ENCODE assay signal across 25 mouse cellular contexts in the genomic region with DNA sequence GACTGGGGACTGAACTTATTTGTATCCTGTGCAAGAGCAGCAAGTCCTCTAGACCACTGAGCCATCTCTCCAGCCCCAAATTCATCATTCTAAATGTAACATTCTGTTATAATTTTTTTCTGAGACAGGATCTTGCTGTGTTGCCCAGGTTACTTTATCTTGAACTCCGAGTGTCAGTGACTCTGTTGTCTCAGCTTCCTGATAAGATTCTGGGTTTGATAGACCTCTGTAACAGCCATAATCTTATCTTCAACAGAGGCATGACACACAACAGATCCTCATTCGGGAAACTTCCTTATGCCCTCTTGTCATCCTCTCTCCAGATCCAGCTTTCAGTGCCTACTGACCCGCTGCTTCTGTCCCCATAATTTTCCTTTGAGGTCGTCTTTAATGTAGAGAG. TPM values are rescaled to one million over a fixed set of nuclear protein-coding genes. Genes with fewer than 3 reads are reported as not detected.
DNase-seq lines count a peak whose midpoint lies in the region; ATAC-seq and TF ChIP-seq lines count a peak whose summit lies in the region.
"Had no signal": no experiment of that assay in that cellular context is flagged by ENCODE, and none has a peak within 500 bp of the region (broad histone marks: within the 10 kb centered on the region; RNA-seq: fewer than 3 reads in every experiment).

No protein-coding gene starts in this region.

- H3K4me3 ChIP-seq in liver, embryonic 13.5 days (replicated peaks): no peak overlapping the region
- H3K4me3 ChIP-seq in liver, embryonic 12.5 days: no peak overlapping the region
- H3K4me3 ChIP-seq in G1E (ENCODE audit: low read depth, low read length): peak overlapping the region; percentile 16; the same call in 1 of the 2 replicates
- H3K4me3 ChIP-seq in hindbrain, embryonic 16.5 days (ENCODE audit: low read length): no peak overlapping the region
- H3K4me3 ChIP-seq: embryonic facial prominence, embryonic 10.5 days; embryonic facial prominence, embryonic 12.5 days; forebrain, embryonic 13.5 days; forebrain, embryonic 15.5 days had no signal

- H3K4me2 ChIP-seq in liver, embryonic 13.5 days: no peak overlapping the region
- no peak overlapping the region for H3K4me2 ChIP-seq in liver, embryonic 12.5 days
- H3K4me2 ChIP-seq in hindbrain, embryonic 16.5 days (ENCODE audit: low read length): no peak overlapping the region
- H3K4me2 ChIP-seq: embryonic facial prominence, embryonic 12.5 days; forebrain, embryonic 13.5 days; forebrain, embryonic 15.5 days had no signal

- no peak overlapping the region for H3K9ac ChIP-seq in liver, embryonic 13.5 days
- H3K9ac ChIP-seq in liver, embryonic 12.5 days: no peak overlapping the region
- no peak overlapping the region for H3K9ac ChIP-seq in hindbrain, embryonic 16.5 days (ENCODE audit: low read depth, low read length)
- H3K9ac ChIP-seq: embryonic facial prominence, embryonic 12.5 days; forebrain, embryonic 13.5 days; forebrain, embryonic 15.5 days; forebrain, postnatal 0 days had no signal

- ATAC-seq in liver, embryonic 13.5 days (ENCODE audit: low read depth): 0 out of 2 replicates have a peak, but pooled peaks have one; percentile 36
- ATAC-seq in liver, embryonic 12.5 days: no peak
- ATAC-seq in G1E (ENCODE audit: extremely low read depth, insufficient number of reproducible peaks, low FRiP score, poor library complexity, severe bottlenecking): peak; percentile 82
- no peak for ATAC-seq in hindbrain, embryonic 16.5 days
- ATAC-seq: activated CD4-positive, CD25-positive, alpha-beta regulatory T cell, adult 4 months; CD4-positive, CD25-positive, alpha-beta regulatory T cell, adult 4 months; forebrain, embryonic 13.5 days; forebrain, embryonic 15.5 days; forebrain, postnatal 0 days; Patski had no signal

- H3K27ac ChIP-seq in liver, embryonic 13.5 days: no peak overlapping the region
- no peak overlapping the region for H3K27ac ChIP-seq in liver, embryonic 12.5 days
- H3K27ac ChIP-seq in hindbrain, embryonic 16.5 days (ENCODE audit: low read depth, low read length): no peak overlapping the region
- H3K27ac ChIP-seq: embryonic facial prominence, embryonic 10.5 days; embryonic facial prominence, embryonic 12.5 days; forebrain, embryonic 13.5 days; forebrain, embryonic 15.5 days had no signal

- H3K36me3 ChIP-seq in liver, embryonic 13.5 days: peaks cover 40% of the 10 kb centered on the region
- peaks cover 80% of the 10 kb centered on the region for H3K36me3 ChIP-seq in liver, embryonic 12.5 days
- peaks cover 81% of the 10 kb centered on the region for H3K36me3 ChIP-seq in G1E (replicated peaks)
- H3K36me3 ChIP-seq in hindbrain, embryonic 16.5 days (ENCODE audit: control insufficient read depth, insufficient read depth, low read length): peaks cover 47% of the 10 kb centered on the region

- TF ChIP-seq CTCF in G1E (IDR thresholded peaks at IDR 0.05; ENCODE audit: low read depth, low read length): no peak

- no peaks in the 10 kb centered on the region for H3K9me3 ChIP-seq in liver, embryonic 13.5 days (replicated peaks)
- H3K9me3 ChIP-seq in liver, embryonic 12.5 days (replicated peaks): no peaks in the 10 kb centered on the region
- H3K9me3 ChIP-seq in G1E (replicated peaks): no peaks in the 10 kb centered on the region
- H3K9me3 ChIP-seq in hindbrain, embryonic 16.5 days (ENCODE audit: control insufficient read depth, low read length): no peaks in the 10 kb centered on the region
- H3K9me3 ChIP-seq: embryonic facial prominence, embryonic 10.5 days; embryonic facial prominence, embryonic 12.5 days; forebrain, embryonic 13.5 days; forebrain, embryonic 15.5 days had no signal

- H3K27me3 ChIP-seq in liver, embryonic 13.5 days: no peaks in the 10 kb centered on the region
- H3K27me3 ChIP-seq in liver, embryonic 12.5 days (replicated peaks): no peaks in the 10 kb centered on the region
- no peaks in the 10 kb centered on the region for H3K27me3 ChIP-seq in G1E (ENCODE audit: insufficient read depth, low read length)
- H3K27me3 ChIP-seq in hindbrain, embryonic 16.5 days (replicated peaks; ENCODE audit: control insufficient read depth, insufficient read depth, low read length): no peaks in the 10 kb centered on the region
- H3K27me3 ChIP-seq: CH12.LX; embryonic facial prominence, embryonic 12.5 days; forebrain, embryonic 13.5 days; forebrain, embryonic 15.5 days; Patski had no signal

- no peak for DNase-seq in liver, embryonic 13.5 days
- DNase-seq in 416B (ENCODE audit: low read depth) (peak; percentile 84), G1E (ENCODE audit: low spot score) (no peak)
- no peak for DNase-seq in spleen, postnatal 36 days (ENCODE audit: low spot score in 2 of 2)
- DNase-seq: adrenal gland, adult 8-10 months; adrenal gland, postnatal 14 days; adrenal gland, postnatal 36 days; B cell, adult 2 months; cerebellum, adult 11-12 months; cerebellum, adult 2 months; cerebellum, adult 9-10 months; cerebellum, postnatal 10 days; cerebellum, postnatal 25 days; forebrain, postnatal 0 days had no signal

- peaks cover 37% of the 10 kb centered on the region for H3K4me1 ChIP-seq in liver, embryonic 13.5 days (replicated peaks)
- peaks cover 46% of the 10 kb centered on the region for H3K4me1 ChIP-seq in liver, embryonic 12.5 days
- H3K4me1 ChIP-seq in G1E (ENCODE audit: insufficient read depth, low read depth, low read length): peaks cover 91% of the 10 kb centered on the region
- H3K4me1 ChIP-seq in hindbrain, embryonic 16.5 days (ENCODE audit: control insufficient read depth, insufficient read depth, low read depth, low read length): no peaks in the 10 kb centered on the region
- H3K4me1 ChIP-seq: forebrain, embryonic 13.5 days; forebrain, embryonic 15.5 days had no signal

- 23% methylated on average over 4 of the region's 4 CpGs for WGBS in liver, embryonic 13.5 days (ENCODE audit: insufficient replicate concordance)
- WGBS in liver, embryonic 12.5 days (ENCODE audit: insufficient replicate concordance): 19% methylated on average over 4 of the region's 4 CpGs
- 89% methylated on average over 4 of the region's 4 CpGs for WGBS in hindbrain, embryonic 16.5 days

RNA-seq across cellular contexts. Expression of gene Gfpt1, which starts 30.1 kb away (rescaled TPM):
- 7.7 and 8.9 TPM in 2 replicates for polyA plus RNA-seq in liver, embryonic 13.5 days (2015; fragmentation: Nextera tagmentation; extraction: Ambion mirVana)
- polyA plus RNA-seq in liver, embryonic 12.5 days (2016; fragmentation: Nextera tagmentation; extraction: Ambion mirVana): 8.7 and 9.2 TPM in 2 replicates
- total RNA-seq in G1E (2014; fragmentation: Nextera tagmentation) (195 and 196 TPM in 2 replicates), G1E (2017) (87.2 and 99.2 TPM in 2 replicates)
- 46.1 and 78.7 TPM in 2 replicates for polyA plus RNA-seq in G1E (2012)
- 19.8 and 22.7 TPM in 2 replicates for polyA plus RNA-seq in hindbrain, embryonic 16.5 days (2015; fragmentation: Nextera tagmentation; extraction: Ambion mirVana)

RNA-seq across cellular contexts. Expression of gene D6Ertd527e, which starts 31.8 kb away (rescaled TPM):
- 0.12 TPM in 1 of 2 replicates, not detected in the other for polyA plus RNA-seq in liver, embryonic 13.5 days (2015; fragmentation: Nextera tagmentation; extraction: Ambion mirVana)
- 0.08 and 0.13 TPM in 2 replicates for polyA plus RNA-seq in liver, embryonic 12.5 days (2016; fragmentation: Nextera tagmentation; extraction: Ambion mirVana)
- total RNA-seq in G1E (2014; fragmentation: Nextera tagmentation): not detected in 2 replicates
- total RNA-seq in G1E (2017): 0.06 and 0.16 TPM in 2 replicates
- 0.14 TPM in 1 of 2 replicates, not detected in the other for polyA plus RNA-seq in G1E (2012)
- polyA plus RNA-seq in hindbrain, embryonic 16.5 days (2015; fragmentation: Nextera tagmentation; extraction: Ambion mirVana): 0.09 and 0.11 TPM in 2 replicates
- total RNA-seq: adrenal gland, adult 18-20 months; adrenal gland, postnatal 14 days; adrenal gland, postnatal 36 days; forebrain, postnatal 0 days had no signal
- polyA plus RNA-seq: CD4-positive, CD25-positive, alpha-beta regulatory T cell, adult 4 months; forebrain, embryonic 15.5 days; Patski had no signal

Comparison
In these comparisons a context has a peak if more than half of its experiments do, and no peak if none do; other contexts are left out.
1. ATAC-seq: peak in liver, embryonic 13.5 days (single experiment) and G1E (single experiment); none in liver, embryonic 12.5 days (single experiment) and hindbrain, embryonic 16.5 days (single experiment).